In genomic region chr8:72334144-72334641, GRCm38 (mm10) we compare ENCODE assay signal across 17 mouse cellular contexts. TPM values are rescaled to one million over a fixed set of nuclear protein-coding genes. Genes with fewer than 3 reads are reported as not detected.
DNase-seq lines count a peak whose midpoint lies in the region; TF ChIP-seq lines count a peak whose summit lies in the region.
"Had no signal": no experiment of that assay in that cellular context is flagged by ENCODE, and none has a peak within 500 bp of the region (broad histone marks: within the 10 kb centered on the region; RNA-seq: fewer than 3 reads in every experiment).

No protein-coding gene starts in this region.

- TF ChIP-seq POLR2A in heart, adult 2 months (IDR thresholded peaks at IDR 0.05; ENCODE audit: insufficient read depth, low read depth, low read length) = no peak
- TF ChIP-seq POLR2A in ES-Bruce4 (IDR thresholded peaks at IDR 0.05; ENCODE audit: insufficient read depth, low read length) = no peak

- no peak overlapping the region for H3K4me3 ChIP-seq in heart, adult 2 months
- no peak overlapping the region for H3K4me3 ChIP-seq in ES-Bruce4 (ENCODE audit: low read depth, low read length)
- no peak overlapping the region for H3K4me3 ChIP-seq in limb, embryonic 10.5 days
- H3K4me3 ChIP-seq: embryonic facial prominence, embryonic 12.5 days; forebrain, embryonic 15.5 days; heart, embryonic 12.5 days; hindbrain, embryonic 15.5 days had no signal

- intact Hi-C loops in heart, adult 2 months (cut with DNase I) = no loop called here
- intact Hi-C loops in heart, postnatal 10 days (cut with DNase I) = no loop called here

- no peaks in the 10 kb centered on the region for H3K27me3 ChIP-seq in heart, adult 2 months (ENCODE audit: control insufficient read depth, insufficient read depth, low read length)
- no peaks in the 10 kb centered on the region for H3K27me3 ChIP-seq in ES-Bruce4 (ENCODE audit: control insufficient read depth, insufficient read depth, low read length, poor library complexity, severe bottlenecking)
- no peaks in the 10 kb centered on the region for H3K27me3 ChIP-seq in limb, embryonic 10.5 days (ENCODE audit: low read depth, poor library complexity, severe bottlenecking)
- H3K27me3 ChIP-seq: CH12.LX; embryonic facial prominence, embryonic 12.5 days; forebrain, embryonic 15.5 days; heart, embryonic 12.5 days; hindbrain, embryonic 15.5 days; Patski had no signal

- TF ChIP-seq CTCF in heart, adult 2 months (IDR thresholded peaks at IDR 0.05) = no peak
- no peak for TF ChIP-seq CTCF in ES-Bruce4 (IDR thresholded peaks at IDR 0.05; ENCODE audit: low read depth, low read length)

- H3K36me3 ChIP-seq in heart, adult 2 months (ENCODE audit: control insufficient read depth, insufficient read depth, low read length) = peaks cover 3% of the 10 kb centered on the region
- no peaks in the 10 kb centered on the region for H3K36me3 ChIP-seq in ES-Bruce4 (ENCODE audit: control insufficient read depth, insufficient read depth, low read length, poor library complexity, severe bottlenecking)
- peaks cover 37% of the 10 kb centered on the region for H3K36me3 ChIP-seq in limb, embryonic 10.5 days

- no peaks in the 10 kb centered on the region for H3K9me3 ChIP-seq in ES-Bruce4 (replicated peaks; ENCODE audit: control insufficient read depth, insufficient read depth, low read length, poor library complexity, severe bottlenecking)
- no peaks in the 10 kb centered on the region for H3K9me3 ChIP-seq in limb, embryonic 10.5 days (replicated peaks)
- H3K9me3 ChIP-seq: embryonic facial prominence, embryonic 12.5 days; forebrain, embryonic 15.5 days; heart, embryonic 12.5 days; hindbrain, embryonic 15.5 days had no signal

- no peak for DNase-seq in heart, adult 2 months
- no peak for DNase-seq in heart, postnatal 10 days
- DNase-seq in R1 (ENCODE audit: low read depth, low spot score) = peak; percentile 98
- no peak for DNase-seq in limb, embryonic 10.5 days (ENCODE audit: low spot score)
- DNase-seq in thymus, postnatal 10 days (ENCODE audit: low spot score in 2 of 2) = no peak
- DNase-seq: adrenal gland, postnatal 25 days; cerebellum, adult 2 months; cerebellum, postnatal 25 days; gastrocnemius, postnatal 10 days; heart, postnatal 36 days had no signal

- TF ChIP-seq EP300 in heart, adult 2 months (IDR thresholded peaks at IDR 0.05; ENCODE audit: insufficient read depth, low read depth, low read length) = no peak
- TF ChIP-seq EP300 in ES-Bruce4 (IDR thresholded peaks at IDR 0.05; ENCODE audit: insufficient read depth, low read depth, low read length) = peak; percentile 98

- H3K4me1 ChIP-seq in heart, adult 2 months (ENCODE audit: control insufficient read depth, insufficient read depth, low read length) = peaks cover 21% of the 10 kb centered on the region
- H3K4me1 ChIP-seq in ES-Bruce4 (ENCODE audit: control insufficient read depth, insufficient read depth, low read length) = peaks cover 34% of the 10 kb centered on the region
- peaks cover 9% of the 10 kb centered on the region for H3K4me1 ChIP-seq in limb, embryonic 10.5 days
- H3K4me1 ChIP-seq: embryonic facial prominence, embryonic 12.5 days; forebrain, embryonic 15.5 days; hindbrain, embryonic 15.5 days had no signal

- 73% methylated on average over 4 of the region's 4 CpGs for whole genome bisulfite sequencing in heart, adult 2 months
- WGBS in limb, embryonic 10.5 days = 84% methylated on average over 4 of the region's 4 CpGs

- no peak overlapping the region for H3K9ac ChIP-seq in heart, adult 2 months (ENCODE audit: low read depth, low read length)
- H3K9ac ChIP-seq in ES-Bruce4 (ENCODE audit: low read depth, poor library complexity, severe bottlenecking) = peak overlapping the region; percentile 29; the same call in 1 of the 2 replicates
- H3K9ac ChIP-seq: embryonic facial prominence, embryonic 12.5 days; forebrain, embryonic 15.5 days; heart, embryonic 12.5 days; hindbrain, embryonic 15.5 days had no signal

- no peaks in the 10 kb centered on the region for H3K79me2 ChIP-seq in heart, adult 2 months (replicated peaks; ENCODE audit: control insufficient read depth, insufficient read depth, low read length)

- peak overlapping the region; percentile 47 for H3K27ac ChIP-seq in heart, adult 2 months
- peak overlapping the region; percentile 100 for H3K27ac ChIP-seq in ES-Bruce4 (ENCODE audit: insufficient read depth, low read length)
- no peak overlapping the region for H3K27ac ChIP-seq in limb, embryonic 10.5 days
- H3K27ac ChIP-seq: embryonic facial prominence, embryonic 12.5 days; forebrain, embryonic 15.5 days; hindbrain, embryonic 15.5 days had no signal

RNA-seq across cellular contexts. Expression of gene Klf2, which starts 15.4 kb away (rescaled TPM):
- 10 to 100 TPM; 76.0 to 92.7 TPM for total RNA-seq in heart, adult 2 months (2021)
- 21.1 and 42.6 TPM in 2 replicates for polyA plus RNA-seq in heart, adult 2 months (2012; rRNA removed)
- 10 to 100 TPM; 69.7 to 82.8 TPM for total RNA-seq in heart, postnatal 10 days (2021)
- 44.7 and 47.0 TPM in 2 replicates for polyA plus RNA-seq in ES-Bruce4 (2011; ENCODE audit: insufficient read depth, insufficient read length, low read depth, missing spikeins)
- polyA plus RNA-seq in limb, embryonic 10.5 days (2016; fragmentation: Nextera tagmentation; extraction: Ambion mirVana) = 3.1 and 3.6 TPM in 2 replicates

RNA-seq across cellular contexts. Expression of gene Gm10282, which starts 29.1 kb away (rescaled TPM):
- 1 to 10 TPM; 6.7 to 8.5 TPM for total RNA-seq in heart, adult 2 months (2021)
- 1.1 and 2.9 TPM in 2 replicates for polyA plus RNA-seq in heart, adult 2 months (2012; rRNA removed)
- total RNA-seq in heart, postnatal 10 days (2021) = 10 to 100 TPM; 15.9 to 19.4 TPM
- polyA plus RNA-seq in ES-Bruce4 (2011; ENCODE audit: insufficient read depth, insufficient read length, low read depth, missing spikeins) = 2.3 and 4.5 TPM in 2 replicates
- polyA plus RNA-seq in limb, embryonic 10.5 days (2016; fragmentation: Nextera tagmentation; extraction: Ambion mirVana) = 25.6 and 29.2 TPM in 2 replicates
